Mouse (Mus musculus): ENCODE results near the gene BC107364.

DNA sequence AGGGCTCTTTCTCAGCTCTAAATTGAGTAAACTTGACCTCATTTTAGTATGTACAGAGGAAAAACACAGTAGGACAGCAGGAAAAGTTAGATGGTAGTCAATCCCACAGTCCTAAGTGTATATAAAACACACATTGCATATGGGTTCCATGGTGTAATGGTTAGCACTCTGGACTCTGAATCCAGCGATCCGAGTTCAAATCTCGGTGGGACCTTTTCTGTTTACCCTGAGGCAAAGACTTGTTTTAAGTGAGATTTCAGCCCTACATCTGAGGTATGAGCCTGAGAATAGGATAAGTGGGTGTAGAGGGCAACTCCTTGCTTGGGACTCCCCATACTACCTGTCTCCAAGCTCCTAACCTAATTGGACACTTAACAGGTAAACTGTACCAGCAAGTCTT, 27.1 kb upstream of the BC107364 start:
- TF ChIP-seq CTCF (IDR thresholded peaks at IDR 0.05; ENCODE audit: borderline replicate concordance, extremely low read depth, insufficient read depth, insufficient read length): no peak
- TF ChIP-seq POLR2A (IDR thresholded peaks at IDR 0.05; ENCODE audit: borderline replicate concordance, extremely low read depth, insufficient read depth, insufficient read length, poor library complexity, severe bottlenecking): no peak
